Mouse (Mus musculus) kidney, postnatal 25 days (tissue): ENCODE results near the gene Prtn3.
A peak's percentile ranks its signal among the peaks of the same experiment; 100 is the strongest.

ENCODE experiments used
- DNase-seq, 2 experiments: peaks; one replicate each; pipeline ENCODE4 v3.0.0; 2021; ENCODE audit warnings: mixed read lengths in 2 of 2

Prtn3 gene

DNA sequence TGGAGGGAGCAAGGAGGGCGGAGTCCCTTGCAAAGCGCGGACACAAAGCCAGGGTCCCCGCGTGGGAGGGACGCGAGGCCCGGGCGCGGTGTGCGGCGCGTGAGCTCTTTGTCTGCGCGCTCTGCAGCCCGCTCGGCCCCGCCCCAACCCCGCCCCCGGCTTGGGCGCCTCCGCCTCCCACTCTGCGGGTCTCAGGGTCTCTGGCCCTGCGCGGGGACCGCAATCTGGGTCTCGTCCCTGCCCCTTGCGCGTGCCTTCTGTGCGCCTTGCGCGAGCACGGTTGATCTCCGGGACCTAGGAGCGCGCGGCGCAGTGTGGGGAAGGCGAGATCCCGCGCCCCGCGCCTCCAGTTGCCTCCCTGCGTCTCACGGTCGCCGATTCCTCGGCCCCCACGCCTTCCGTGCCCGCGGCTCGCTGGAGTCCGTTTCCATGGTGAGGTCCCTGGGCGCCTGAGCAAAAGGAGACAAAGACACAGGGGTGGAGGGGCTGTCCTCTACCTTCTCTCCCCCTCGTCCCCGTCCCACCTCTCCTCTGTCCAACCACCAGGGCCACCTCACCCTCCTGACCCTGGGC lies at the start of gene Prtn3, which contains the start of gene Plppr3:
Prtn3 (plus strand) TSS at position 187 of the 573 bp plus-strand sequence.
Plppr3 (minus strand) TSS at position 345 of the 573 bp plus-strand sequence.
- DNase-seq = peak in 1 of 2 experiments; percentile 40

DNA sequence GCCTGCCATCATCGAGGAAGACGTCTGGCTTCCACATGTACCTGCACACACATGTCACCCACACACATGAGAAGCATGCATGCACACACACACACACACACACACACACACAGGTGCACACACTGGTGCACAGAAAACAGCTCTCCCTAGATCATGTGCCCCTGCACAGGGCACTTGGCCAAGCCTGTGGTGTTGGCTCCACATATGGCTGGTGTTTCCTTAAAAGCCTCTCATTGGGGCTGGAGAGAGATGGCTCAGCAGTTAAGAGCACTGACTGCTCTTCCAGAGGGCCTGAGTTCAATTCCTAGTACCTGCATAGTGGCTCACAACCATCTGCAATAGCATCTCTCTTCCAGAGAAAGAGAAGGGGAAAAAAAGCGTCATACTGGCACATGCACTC lies 42.7 kb upstream of the Prtn3 start:
- no peak for DNase-seq

DNA sequence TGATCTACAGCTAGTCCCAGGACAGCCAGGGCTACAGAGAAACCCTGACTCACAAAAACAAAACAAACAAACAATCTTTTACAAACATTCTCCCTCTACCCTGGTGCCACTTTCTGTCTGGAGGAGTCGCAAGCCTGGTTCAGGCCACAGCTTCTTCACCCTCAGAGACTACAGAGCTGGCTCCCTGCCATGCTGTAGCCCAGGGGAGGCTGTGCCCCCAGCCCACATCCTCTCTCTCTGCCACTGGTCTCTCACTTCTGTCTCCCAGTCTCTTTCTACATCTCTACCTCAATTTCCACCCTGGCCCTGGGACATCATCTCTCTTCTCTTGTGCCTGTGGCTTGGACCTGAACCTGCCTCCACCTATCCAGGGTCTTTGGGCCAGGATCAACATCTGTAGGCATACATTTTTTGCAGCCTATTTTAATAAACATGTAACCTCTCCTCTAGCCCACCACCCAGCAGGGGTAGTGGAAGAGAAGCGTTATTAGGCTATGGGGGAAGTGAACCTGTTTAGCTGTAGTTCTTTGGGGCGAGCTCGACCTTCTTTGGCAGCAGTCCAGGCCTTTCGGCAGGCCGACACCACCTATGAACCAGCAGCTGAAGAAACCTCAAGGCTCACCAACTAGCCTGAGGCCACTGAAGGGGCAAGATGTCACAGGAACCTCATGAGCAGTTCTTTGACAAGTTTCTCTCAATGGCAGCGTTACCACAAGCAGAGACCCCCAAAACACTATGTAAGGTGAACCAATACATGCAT lies 42.1 kb upstream of the Prtn3 start:
- DNase-seq = peak in 1 of 2 experiments; percentile 32

DNA sequence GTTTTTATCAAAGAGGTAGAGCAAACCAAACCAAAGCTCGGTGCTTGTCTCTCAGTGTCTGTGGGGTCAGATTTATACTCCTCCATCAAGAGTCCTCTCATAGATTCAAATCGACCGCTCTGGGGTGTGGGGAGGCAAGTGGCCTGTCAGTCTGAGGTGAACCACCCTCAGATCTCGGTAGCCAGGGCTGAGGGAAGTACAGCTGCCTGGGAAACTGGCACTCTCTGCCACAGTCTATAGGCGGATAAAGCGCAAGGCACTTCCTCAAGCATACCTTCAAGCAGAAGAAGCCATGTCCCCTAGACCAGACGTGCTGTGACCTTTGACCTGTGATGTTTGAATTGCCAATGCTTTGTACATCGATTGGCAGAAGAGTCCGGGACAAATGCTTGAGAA lies 41.5 kb upstream of the Prtn3 start:
- DNase-seq = peak in 1 of 2 experiments; percentile 33

DNA sequence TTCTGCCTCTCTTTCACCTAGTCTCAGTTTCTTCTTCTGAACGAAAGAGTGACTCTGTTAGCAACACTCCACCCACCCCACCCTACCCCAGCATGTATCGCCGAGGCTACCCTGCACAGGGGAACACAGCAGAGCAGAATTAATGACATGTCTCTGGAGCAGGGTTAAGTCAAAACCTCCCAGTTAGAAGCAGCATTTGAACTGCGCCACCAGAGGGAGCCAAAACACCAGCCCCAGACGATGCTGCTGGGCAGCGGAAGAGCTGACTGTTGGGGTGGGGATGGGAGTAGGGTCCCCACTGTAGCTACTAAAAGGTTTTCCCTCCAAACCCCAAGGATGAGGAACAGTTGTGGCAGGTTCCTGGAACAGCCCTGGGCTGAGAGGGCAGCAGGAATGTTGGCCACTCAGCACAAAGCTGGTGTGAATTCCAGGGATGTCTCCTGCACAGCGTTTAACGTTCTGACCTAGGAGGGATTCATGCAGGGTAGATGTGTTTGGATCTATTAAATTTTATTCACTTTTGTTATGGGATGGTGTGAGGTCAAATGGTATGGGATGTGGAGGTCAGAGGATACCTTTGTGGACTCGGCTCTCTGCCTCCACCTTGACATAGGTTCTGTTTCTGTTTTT lies 39.4 kb upstream of the Prtn3 start:
- DNase-seq = peak; percentile 82 to 83

DNA sequence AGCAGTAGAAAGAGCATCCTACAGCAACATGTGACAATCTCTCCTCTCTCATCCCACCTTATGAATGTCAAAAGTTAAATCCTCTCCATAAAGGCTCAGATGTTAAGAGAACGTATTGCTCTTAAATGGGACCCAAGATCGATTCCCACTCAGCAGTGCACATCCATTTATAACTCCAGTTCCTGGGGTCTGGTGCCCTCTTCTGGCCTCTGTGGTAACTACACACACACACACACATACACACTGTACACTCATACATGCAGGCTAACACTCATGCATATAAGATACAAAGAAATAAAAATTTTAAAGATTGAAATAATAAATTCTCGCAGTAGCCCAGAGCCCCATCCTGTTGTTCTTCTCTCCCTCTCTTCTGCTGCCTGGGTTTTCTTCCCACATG lies 37.4 kb upstream of the Prtn3 start:
- DNase-seq = no peak

DNA sequence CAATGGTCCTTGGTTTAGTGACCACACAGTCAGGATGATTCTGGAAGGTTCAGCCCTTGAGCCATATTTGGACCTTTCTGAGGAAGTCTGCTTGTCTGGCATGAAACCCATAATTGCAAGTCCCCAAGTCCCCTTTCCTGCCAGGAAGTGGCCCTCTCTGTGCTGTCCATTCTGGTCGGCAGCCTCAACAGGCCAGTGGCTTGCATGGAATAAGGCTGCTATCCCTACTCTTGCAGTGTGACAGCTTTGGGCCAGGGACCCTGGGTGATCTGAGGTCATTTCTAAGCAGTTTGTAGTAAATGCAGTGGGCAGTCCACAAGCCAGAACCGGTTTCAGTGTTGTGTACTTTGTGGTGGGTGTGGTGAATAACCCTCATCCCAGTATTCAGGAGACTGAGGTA lies 36.1 kb upstream of the Prtn3 start:
- DNase-seq = peak in 1 of 2 experiments; percentile 44

DNA sequence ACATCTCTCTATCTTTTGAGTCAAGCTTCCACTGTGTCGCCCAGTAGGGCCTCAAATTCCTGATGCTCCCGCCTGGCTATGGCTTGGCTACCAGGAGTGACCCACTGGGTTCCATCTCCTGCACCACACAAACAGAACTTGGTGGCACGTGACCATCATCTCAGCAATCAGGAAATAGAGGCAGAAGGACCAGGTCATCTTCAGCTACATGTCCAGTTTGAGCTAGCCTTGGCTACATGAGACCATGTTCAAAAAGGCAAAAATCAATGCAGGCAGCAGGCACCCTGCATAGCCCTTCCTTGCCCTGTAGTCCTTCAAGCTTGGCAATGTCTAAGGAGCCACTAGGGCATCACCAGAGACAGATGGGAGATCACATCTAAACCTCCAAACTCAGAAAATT lies 34.2 kb upstream of the Prtn3 start:
- no peak for DNase-seq

DNA sequence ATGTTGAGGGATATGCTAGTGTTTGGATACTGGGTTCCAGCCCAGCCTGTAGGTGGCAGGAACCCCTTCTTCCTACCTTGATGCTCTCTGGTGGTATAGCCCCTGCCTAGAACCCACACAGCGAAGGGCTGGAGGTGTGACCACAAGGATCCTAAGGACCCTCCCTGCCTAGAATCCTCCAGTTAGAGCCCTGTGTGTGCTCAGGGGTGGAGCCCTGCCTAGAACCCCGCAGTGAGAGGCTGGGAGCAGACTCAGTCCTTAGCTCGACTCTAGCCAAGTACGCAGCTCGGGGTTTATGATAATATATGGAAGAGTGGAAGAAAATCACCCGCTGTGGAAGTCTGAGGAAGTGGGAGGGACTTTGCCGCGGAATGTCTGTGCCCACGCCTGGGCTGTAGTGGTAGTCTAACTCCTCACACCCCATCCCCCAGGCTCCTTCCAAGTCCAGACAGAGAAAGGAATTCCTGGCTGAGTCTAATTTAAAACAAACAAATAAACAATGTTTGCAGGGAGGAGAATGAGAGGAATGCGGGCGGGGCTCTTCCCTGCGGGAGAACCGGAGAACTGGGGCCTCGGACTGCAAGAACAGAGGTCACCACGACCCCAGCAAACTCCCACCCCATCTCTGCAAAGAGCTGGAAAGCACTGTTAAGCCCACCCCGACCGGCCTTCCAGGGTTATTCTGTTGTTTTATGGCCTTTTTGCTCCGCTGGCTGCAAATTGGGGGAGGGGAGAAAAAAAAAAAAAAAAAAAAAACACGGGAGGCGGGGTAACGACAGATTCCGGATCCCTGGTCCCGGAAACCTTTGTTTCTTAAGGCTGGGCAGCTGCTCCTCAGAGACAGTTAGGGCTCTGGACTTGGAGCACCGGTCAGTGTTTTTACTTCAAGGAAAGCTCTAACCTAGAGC lies 33.4 kb upstream of the Prtn3 start:
- peak; percentile 79 to 84 for DNase-seq

DNA sequence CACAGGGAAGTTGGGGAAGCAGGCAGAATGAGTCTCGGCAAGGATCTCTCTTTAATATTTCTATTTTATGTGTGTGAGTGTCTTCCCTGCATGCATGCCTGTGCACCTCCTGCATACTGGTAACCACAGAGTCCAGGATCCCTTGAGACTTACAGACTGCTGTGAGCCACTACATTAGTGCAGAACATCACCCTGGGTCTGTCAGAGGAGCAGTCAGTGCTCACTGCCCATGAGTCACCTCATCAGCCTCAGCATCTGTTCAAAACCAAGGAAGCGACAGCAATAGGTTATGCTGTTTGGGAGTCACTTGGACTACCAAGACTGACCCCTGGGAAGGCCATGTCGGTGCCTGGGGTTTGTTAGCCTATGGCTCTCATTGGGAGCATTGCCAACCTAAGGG lies 32.0 kb upstream of the Prtn3 start:
- DNase-seq = no peak

DNA sequence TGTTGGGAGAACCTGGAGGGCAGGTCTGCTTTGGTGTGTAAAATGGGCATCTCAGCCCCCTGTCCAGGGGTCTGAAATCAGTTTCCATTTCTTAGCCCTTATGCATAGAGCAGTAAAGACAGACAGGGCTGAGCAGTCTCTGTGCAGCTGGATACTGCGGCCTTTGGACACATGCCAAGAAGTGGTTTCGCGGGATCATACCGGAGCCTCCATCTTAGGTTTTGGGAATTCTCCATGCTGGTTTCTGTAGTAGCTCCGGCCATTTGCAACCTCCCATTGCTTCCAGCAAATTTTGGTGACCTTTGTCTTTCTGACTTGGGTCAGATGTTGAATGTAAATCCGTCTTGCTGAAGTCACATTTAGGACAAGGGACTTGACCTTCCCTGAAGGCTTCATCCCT lies 30.8 kb upstream of the Prtn3 start:
- DNase-seq = peak; percentile 53 to 58

DNA sequence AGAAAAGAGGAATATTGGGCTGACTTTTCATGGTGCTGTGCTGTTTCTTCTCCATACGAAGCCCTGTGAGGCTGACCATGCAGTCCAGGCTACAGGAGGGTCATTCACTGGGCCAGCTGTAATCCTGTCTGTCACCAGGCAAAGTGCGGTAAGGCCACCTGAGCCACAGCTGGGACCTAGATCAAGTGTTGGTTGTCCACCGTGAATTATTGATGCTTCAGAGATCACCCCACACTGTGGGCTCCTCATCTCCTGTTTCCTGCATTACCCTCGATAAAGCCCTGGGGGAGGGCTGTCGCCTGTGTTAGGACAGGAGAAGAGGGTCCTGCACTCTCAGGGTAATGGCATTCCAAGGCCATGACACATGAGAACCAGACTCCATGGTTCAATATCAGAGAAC lies 27.7 kb upstream of the Prtn3 start:
- DNase-seq = no peak

DNA sequence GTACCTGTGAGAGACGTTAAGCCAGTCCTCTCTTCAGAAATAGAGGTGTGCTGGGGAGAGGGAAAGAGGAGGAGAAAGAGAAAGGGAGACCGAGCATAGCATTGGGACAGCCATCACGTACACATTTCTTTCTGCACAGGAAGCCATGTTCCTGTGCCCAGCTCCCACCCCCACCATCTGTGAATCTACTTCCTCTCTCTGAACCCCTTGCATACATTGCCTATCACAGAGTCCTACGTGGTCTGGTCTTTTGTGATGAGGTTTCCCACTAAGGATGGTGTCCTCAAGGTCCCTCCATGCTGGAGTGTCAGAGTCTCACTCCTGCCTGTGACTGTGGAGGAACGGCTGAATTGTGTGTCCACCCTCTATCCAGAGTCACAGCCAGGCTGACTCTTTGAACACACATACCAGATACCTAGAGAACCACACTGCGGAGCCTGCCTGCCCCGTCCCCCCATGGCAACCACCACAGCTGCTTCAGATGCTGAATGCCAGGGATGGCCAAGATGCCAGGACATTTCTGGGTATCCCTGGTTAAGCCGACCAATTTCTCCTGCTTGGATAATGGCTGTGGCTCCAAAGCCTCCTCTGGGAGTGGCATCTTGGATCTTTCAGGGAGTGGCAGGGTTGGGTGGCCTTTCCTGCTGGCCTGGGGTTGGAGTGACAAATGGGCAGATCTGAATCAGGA lies 24.2 kb upstream of the Prtn3 start:
- DNase-seq = no peak

DNA sequence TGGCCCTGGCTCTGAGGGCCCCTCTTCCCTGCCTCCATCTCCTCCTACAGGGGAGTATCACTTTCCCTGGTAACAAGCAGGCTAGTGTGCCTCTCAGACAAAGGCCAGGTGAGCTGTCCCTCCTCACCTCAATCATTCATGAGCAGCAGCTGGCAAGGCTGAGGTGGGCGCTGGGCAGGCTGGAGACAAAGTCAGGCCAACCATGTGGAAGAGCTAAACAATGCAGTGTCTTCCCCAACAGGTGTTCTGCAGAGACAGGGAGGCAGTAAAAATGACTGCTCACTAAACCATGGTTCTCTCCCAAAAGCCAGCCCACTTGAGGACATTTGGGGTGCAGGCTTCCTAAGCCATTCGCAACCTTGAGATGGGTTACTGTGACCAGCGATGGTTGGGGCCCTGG lies 22.6 kb upstream of the Prtn3 start:
- DNase-seq = no peak

DNA sequence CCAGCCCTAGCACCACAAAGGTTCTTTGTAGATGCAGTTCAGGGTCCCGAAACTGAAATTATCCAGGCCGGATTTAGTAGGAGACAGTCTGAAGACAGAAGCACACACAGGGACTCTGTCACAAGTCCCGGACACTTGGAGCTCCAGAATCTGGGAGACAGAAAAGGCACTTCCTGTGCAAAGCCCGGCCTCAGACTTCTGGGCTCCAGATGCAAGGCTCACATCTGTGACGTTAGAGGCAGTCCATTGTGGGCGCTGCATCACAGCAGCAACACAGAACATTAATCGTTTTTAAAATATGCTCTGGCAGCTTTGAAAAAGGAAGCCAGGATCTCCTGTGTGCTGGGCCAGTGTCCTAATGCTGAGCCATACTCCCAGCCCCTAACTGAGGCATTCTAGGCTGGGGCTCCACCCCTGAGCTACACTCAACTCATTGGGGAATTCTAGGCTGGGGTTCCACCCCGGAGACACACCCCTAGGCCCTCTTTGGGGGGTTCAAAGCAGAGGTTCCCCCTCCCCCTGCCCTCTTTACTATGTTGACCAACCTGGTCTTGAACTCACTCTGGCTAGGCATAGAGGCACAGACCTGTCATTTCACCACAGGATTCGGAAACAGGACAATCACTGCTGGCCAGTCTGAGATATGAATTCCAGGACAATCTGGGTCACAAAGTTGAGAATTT lies 22.0 kb upstream of the Prtn3 start:
- peak; percentile 65 to 84 for DNase-seq

DNA sequence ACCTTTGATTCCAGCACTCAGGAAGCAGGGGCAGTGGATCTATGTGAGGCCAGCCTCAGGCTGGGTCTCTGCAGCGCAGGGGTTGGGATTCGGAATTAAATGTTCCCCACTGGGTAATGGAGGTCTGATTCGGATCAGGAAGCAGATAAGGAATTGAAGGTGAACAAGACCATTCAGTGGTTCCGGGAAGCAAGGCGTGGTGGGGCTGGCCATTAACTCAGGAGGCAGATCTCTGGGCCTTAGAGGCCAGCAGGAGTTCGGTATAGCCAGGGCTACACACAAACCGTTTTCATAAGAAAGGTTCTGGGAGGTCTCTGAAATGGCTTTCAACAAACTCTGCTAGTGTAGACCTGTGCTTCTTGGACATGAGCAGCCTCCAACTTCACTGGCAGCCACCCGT lies 21.4 kb upstream of the Prtn3 start:
- DNase-seq = no peak

DNA sequence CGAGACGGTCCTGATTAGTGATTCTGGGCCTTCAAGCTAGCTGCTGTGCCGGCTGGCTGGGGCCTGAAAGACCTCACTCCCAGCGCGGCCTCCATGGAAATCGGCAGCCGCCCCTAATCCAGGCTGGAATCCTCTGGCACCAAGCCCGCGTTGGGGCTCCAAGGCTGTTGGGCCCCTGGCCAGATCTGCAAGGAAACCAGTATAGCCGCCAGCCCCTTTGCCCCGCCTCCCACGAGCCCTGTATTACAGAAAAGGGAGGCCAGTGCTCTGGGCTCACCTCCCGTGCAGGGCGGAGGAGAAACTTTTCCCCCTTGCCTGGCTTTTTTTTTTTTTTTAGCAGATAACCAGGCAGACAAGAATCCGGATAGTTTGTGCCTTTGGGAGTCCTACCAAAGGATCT lies 20.9 kb upstream of the Prtn3 start:
- DNase-seq = peak; percentile 98 to 99

DNA sequence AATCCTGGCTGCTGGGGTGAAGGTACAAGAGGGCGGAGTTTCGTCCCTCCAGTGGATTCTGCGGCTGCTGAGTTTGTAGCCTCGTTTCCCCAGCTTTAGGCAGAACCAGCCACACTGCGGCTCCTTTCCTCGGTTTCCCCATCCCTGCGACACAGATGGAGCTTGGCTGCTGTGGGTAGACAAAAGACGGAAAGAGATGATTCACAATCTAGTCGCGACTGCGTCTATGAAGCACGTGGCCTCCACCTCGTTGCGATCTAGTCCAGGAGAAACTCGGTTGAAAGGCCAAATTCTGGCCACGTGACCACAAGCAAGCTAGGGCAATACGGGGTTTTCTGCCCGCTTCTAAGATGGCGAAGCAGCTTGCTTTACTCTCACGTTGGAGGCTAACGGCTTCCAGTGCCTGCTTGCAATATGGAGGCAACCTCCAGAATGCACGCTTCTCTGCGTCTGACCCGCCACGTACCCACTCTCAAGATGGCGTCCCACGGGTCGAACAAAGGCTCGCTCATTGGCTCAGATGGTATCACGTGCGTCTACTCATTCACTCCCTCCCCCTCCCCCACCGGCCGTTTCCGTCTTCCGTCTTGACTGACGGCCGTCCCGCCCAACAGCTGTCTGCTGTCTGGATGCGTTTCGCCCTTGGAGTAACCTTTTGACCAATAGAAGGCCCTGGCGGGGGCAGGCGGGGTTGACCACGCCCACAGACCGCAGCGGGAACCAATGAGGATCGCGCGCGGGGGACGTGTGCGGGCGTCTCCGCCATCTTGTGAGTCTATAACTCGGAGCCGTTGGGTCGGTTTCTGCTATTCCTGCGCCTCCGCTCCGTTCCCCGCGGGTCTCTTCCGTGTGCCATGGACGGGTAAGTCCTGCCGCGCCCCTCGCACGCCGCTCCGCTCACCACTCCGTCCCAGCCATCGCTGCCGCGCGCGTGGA lies 20.1 kb upstream of the Prtn3 start, which contains the start of gene Ptbp1:
Ptbp1 (plus strand) TSS at position 568 of the 936 bp plus-strand sequence.
- DNase-seq = peak; percentile 100

DNA sequence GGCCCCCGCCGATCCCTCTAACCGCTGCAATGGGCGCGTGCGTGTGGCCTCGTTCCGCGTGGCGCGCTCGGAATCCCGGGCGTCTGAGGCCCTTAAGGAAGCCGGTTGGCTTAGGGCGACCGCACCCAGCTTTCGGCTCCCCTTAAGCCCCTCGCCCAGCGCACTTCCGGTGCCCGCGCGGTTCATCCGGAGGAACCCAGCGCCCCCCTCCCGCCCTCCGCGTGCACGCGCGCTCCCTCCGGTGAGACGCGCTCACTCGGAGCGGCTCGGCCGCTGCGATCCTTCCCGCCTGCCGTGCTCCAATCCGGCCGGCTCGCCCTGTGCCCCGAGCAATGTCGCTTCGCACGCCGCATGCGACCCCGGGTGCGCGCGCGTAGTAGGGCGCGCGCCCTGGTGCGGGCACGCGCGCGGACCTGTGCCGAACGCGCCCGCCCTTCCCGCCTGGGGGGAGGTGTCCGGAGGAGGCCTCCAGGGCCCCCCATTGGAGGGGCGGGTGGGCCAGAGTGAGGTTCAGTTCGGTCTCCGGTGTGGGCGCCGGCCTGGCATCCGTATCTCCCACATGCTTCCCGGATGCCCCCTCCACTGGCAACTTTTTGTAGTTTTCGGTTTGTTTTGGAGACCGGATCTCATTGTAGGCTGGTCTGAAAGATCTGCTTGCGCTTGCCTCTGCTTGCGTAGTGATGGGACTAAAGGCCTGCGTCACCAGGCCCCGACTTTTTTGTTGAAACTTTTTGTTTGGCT lies 19.3 kb upstream of the Prtn3 start:
- DNase-seq = peak; percentile 68 to 87
